ENCODE assay signal across 26 mouse cellular contexts in genomic region chr13:73735928-73736327, GRCm38 (mm10). TPM values are rescaled to one million over a fixed set of nuclear protein-coding genes. Genes with fewer than 3 reads are reported as not detected.
DNase-seq lines count a peak whose midpoint lies in the region; ATAC-seq and TF ChIP-seq lines count a peak whose summit lies in the region.
"Had no signal": no experiment of that assay in that cellular context is flagged by ENCODE, and none has a peak within 500 bp of the region (broad histone marks: within the 10 kb centered on the region; RNA-seq: fewer than 3 reads in every experiment).

No protein-coding gene starts in this region.

- no peaks in the 10 kb centered on the region for H3K9me3 ChIP-seq in intestine, postnatal 0 days (ENCODE audit: control insufficient read depth)
- H3K9me3 ChIP-seq in intestine, embryonic 15.5 days: no peaks in the 10 kb centered on the region
- no peaks in the 10 kb centered on the region for H3K9me3 ChIP-seq in stomach, postnatal 0 days (ENCODE audit: control insufficient read depth, low read length)
- H3K9me3 ChIP-seq: forebrain, embryonic 10.5 days; forebrain, embryonic 13.5 days; heart, embryonic 12.5 days; heart, embryonic 15.5 days had no signal

- no peak for TF ChIP-seq CTCF in intestine, postnatal 0 days (IDR thresholded peaks at IDR 0.05; ENCODE audit: low read depth)
- no peak for TF ChIP-seq CTCF in thymus, adult 2 months (IDR thresholded peaks at IDR 0.05; ENCODE audit: borderline replicate concordance, control insufficient read depth, extremely low read depth, insufficient read depth, low read length, poor library complexity)
- no peak for TF ChIP-seq CTCF in stomach, postnatal 0 days (IDR thresholded peaks at IDR 0.05; ENCODE audit: low read depth)

- no peaks in the 10 kb centered on the region for H3K36me3 ChIP-seq in intestine, postnatal 0 days (ENCODE audit: control insufficient read depth, insufficient read depth)
- H3K36me3 ChIP-seq in intestine, embryonic 15.5 days: no peaks in the 10 kb centered on the region
- H3K36me3 ChIP-seq in thymus, adult 2 months (ENCODE audit: control insufficient read depth, insufficient read depth, low read length): no peaks in the 10 kb centered on the region
- no peaks in the 10 kb centered on the region for H3K36me3 ChIP-seq in stomach, postnatal 0 days (ENCODE audit: control insufficient read depth, insufficient read depth, low read length)
- H3K36me3 ChIP-seq: forebrain, embryonic 10.5 days; heart, embryonic 12.5 days; heart, embryonic 15.5 days had no signal

- ATAC-seq in intestine, postnatal 0 days: 0 out of 2 replicates have a peak, but pooled peaks have one; percentile 3
- no peak for ATAC-seq in intestine, embryonic 15.5 days
- ATAC-seq in stomach, postnatal 0 days (ENCODE audit: low FRiP score, low TSS enrichment): no peak
- ATAC-seq: forebrain, embryonic 13.5 days; forebrain, embryonic 16.5 days; hindbrain, postnatal 0 days had no signal

- H3K27me3 ChIP-seq in intestine, postnatal 0 days (replicated peaks; ENCODE audit: control insufficient read depth, insufficient read depth, low read length): no peaks in the 10 kb centered on the region
- 0 out of 2 replicates have a peak, but pooled peaks cover 8% of the 10 kb centered on the region for H3K27me3 ChIP-seq in intestine, embryonic 15.5 days (replicated peaks)
- H3K27me3 ChIP-seq in thymus, adult 2 months (ENCODE audit: control insufficient read depth, insufficient read depth, low read length): peaks cover 3% of the 10 kb centered on the region; the same call in 1 of the 2 replicates
- H3K27me3 ChIP-seq in stomach, postnatal 0 days (ENCODE audit: control insufficient read depth, insufficient read depth, low read length): no peaks in the 10 kb centered on the region

- DNase-seq in thymus, adult 2 months: no peak
- DNase-seq in thymus, adult 18-20 months: no peak
- DNase-seq in stomach, postnatal 0 days (ENCODE audit: low spot score): no peak
- no peak for DNase-seq in kidney, adult 8-10 months
- DNase-seq: adrenal gland, adult 8-10 months; adrenal gland, postnatal 25 days; B cell, adult 2 months; cerebellum, adult 11-12 months; cerebellum, adult 9-10 months; cerebellum, postnatal 14 days; gastrocnemius, postnatal 14 days had no signal

- H3K27ac ChIP-seq in intestine, postnatal 0 days (ENCODE audit: low read depth, low read length): no peak overlapping the region
- H3K27ac ChIP-seq in intestine, embryonic 15.5 days: no peak overlapping the region
- peak overlapping the region; percentile 51; the same call in 1 of the 2 replicates for H3K27ac ChIP-seq in thymus, adult 2 months (ENCODE audit: control insufficient read depth, insufficient read depth, low read length)
- no peak overlapping the region for H3K27ac ChIP-seq in stomach, postnatal 0 days (replicated peaks)
- H3K27ac ChIP-seq: forebrain, embryonic 10.5 days; forebrain, embryonic 13.5 days; heart, embryonic 15.5 days; hindbrain, embryonic 14.5 days; hindbrain, postnatal 0 days had no signal

- TF ChIP-seq POLR2A in thymus, adult 2 months (IDR thresholded peaks at IDR 0.05; ENCODE audit: control insufficient read depth, extremely low read depth, insufficient read depth, low read length, poor library complexity): no peak

- TF ChIP-seq EP300 in stomach, postnatal 0 days (optimal IDR thresholded peaks at IDR 0.05): no peak

- 77% methylated on average over 2 of the region's 2 CpGs for WGBS in intestine, postnatal 0 days
- 80% methylated on average over 2 of the region's 2 CpGs for WGBS in intestine, embryonic 15.5 days
- 64% methylated on average over 2 of the region's 2 CpGs for WGBS in thymus, adult 2 months
- WGBS in stomach, postnatal 0 days: 68% methylated on average over 2 of the region's 2 CpGs

- H3K4me1 ChIP-seq in intestine, postnatal 0 days (replicated peaks; ENCODE audit: control insufficient read depth, insufficient read depth, low read length): peaks cover 8% of the 10 kb centered on the region
- peaks cover 21% of the 10 kb centered on the region for H3K4me1 ChIP-seq in intestine, embryonic 15.5 days (replicated peaks)
- peaks cover 34% of the 10 kb centered on the region for H3K4me1 ChIP-seq in thymus, adult 2 months (replicated peaks; ENCODE audit: control insufficient read depth, insufficient read depth, low read length)
- H3K4me1 ChIP-seq in stomach, postnatal 0 days (replicated peaks; ENCODE audit: control insufficient read depth, insufficient read depth): no peaks in the 10 kb centered on the region

- H3K9ac ChIP-seq in intestine, postnatal 0 days (ENCODE audit: low read depth, low read length): no peak overlapping the region
- no peak overlapping the region for H3K9ac ChIP-seq in intestine, embryonic 15.5 days
- H3K9ac ChIP-seq in stomach, postnatal 0 days (ENCODE audit: low read length): no peak overlapping the region
- H3K9ac ChIP-seq: forebrain, embryonic 13.5 days; heart, embryonic 12.5 days; heart, embryonic 15.5 days; hindbrain, embryonic 14.5 days had no signal

- no peak overlapping the region for H3K4me2 ChIP-seq in intestine, postnatal 0 days (replicated peaks; ENCODE audit: low read depth)
- H3K4me2 ChIP-seq in intestine, embryonic 15.5 days (replicated peaks): no peak overlapping the region
- 0 out of 2 replicates have a peak overlapping the region, but pooled peaks have one; percentile 5 for H3K4me2 ChIP-seq in stomach, postnatal 0 days (replicated peaks; ENCODE audit: low read depth)
- H3K4me2 ChIP-seq: forebrain, embryonic 13.5 days; heart, embryonic 12.5 days; heart, embryonic 15.5 days; hindbrain, embryonic 14.5 days had no signal

- H3K4me3 ChIP-seq in intestine, postnatal 0 days (ENCODE audit: low read depth, low read length): no peak overlapping the region
- H3K4me3 ChIP-seq in intestine, embryonic 15.5 days (replicated peaks): no peak overlapping the region
- no peak overlapping the region for H3K4me3 ChIP-seq in thymus, adult 2 months (ENCODE audit: control insufficient read depth, insufficient read depth, low read length)
- no peak overlapping the region for H3K4me3 ChIP-seq in stomach, postnatal 0 days (ENCODE audit: low read depth, low read length)
- H3K4me3 ChIP-seq: forebrain, embryonic 10.5 days; forebrain, embryonic 13.5 days; heart, embryonic 12.5 days; heart, embryonic 15.5 days had no signal

RNA-seq across cellular contexts. Expression of gene Slc12a7, which starts 3.0 kb away (rescaled TPM):
- polyA plus RNA-seq in intestine, postnatal 0 days (2015; fragmentation: Nextera tagmentation; extraction: Ambion mirVana): 12.9 and 13.4 TPM in 2 replicates
- 25.3 and 27.4 TPM in 2 replicates for polyA plus RNA-seq in intestine, embryonic 15.5 days (2015; fragmentation: Nextera tagmentation; extraction: Ambion mirVana)
- 144 and 156 TPM in 2 replicates for polyA plus RNA-seq in thymus, adult 2 months (2012; rRNA removed)
- 17.9 and 19.0 TPM in 2 replicates for polyA plus RNA-seq in stomach, postnatal 0 days (2015; fragmentation: Nextera tagmentation; extraction: Ambion mirVana)

RNA-seq across cellular contexts. Expression of gene Slc6a19, which starts 31.3 kb away (rescaled TPM):
- 110 and 119 TPM in 2 replicates for polyA plus RNA-seq in intestine, postnatal 0 days (2015; fragmentation: Nextera tagmentation; extraction: Ambion mirVana)
- 10.4 and 13.2 TPM in 2 replicates for polyA plus RNA-seq in intestine, embryonic 15.5 days (2015; fragmentation: Nextera tagmentation; extraction: Ambion mirVana)
- polyA plus RNA-seq in thymus, adult 2 months (2012; rRNA removed): 18.6 and 40.6 TPM in 2 replicates
- polyA plus RNA-seq in stomach, postnatal 0 days (2015; fragmentation: Nextera tagmentation; extraction: Ambion mirVana): 8.8 and 9.2 TPM in 2 replicates
- polyA plus RNA-seq: heart, embryonic 12.5 days; heart, embryonic 15.5 days; hindbrain, embryonic 11.5 days had no signal

RNA-seq across cellular contexts. Expression of gene Slc6a18, which starts 58.1 kb away (rescaled TPM):
- 0.04 and 0.20 TPM in 2 replicates for polyA plus RNA-seq in intestine, postnatal 0 days (2015; fragmentation: Nextera tagmentation; extraction: Ambion mirVana)
- not detected in 2 replicates for polyA plus RNA-seq in intestine, embryonic 15.5 days (2015; fragmentation: Nextera tagmentation; extraction: Ambion mirVana)
- 0.15 and 0.26 TPM in 2 replicates for polyA plus RNA-seq in thymus, adult 2 months (2012; rRNA removed)
- not detected in 2 replicates for polyA plus RNA-seq in stomach, postnatal 0 days (2015; fragmentation: Nextera tagmentation; extraction: Ambion mirVana)
- polyA plus RNA-seq: activated CD4-positive, CD25-positive, alpha-beta regulatory T cell, adult 4 months; brain, embryonic 14.5 days; embryonic facial prominence, embryonic 11.5 days; embryonic facial prominence, embryonic 14.5 days; forebrain, embryonic 10.5 days; forebrain, embryonic 13.5 days; forebrain, embryonic 16.5 days; heart, embryonic 12.5 days; heart, embryonic 15.5 days; hindbrain, embryonic 11.5 days; hindbrain, embryonic 14.5 days; hindbrain, postnatal 0 days; intestine, embryonic 14.5 days had no signal
